Mouse (Mus musculus) lung, adult 2 months (tissue): ENCODE results near the gene Nifk.

Experiments used
- CTCF ChIP-seq: fragments of 200-500 bp; IDR thresholded peaks from 2 replicates; pipeline ENCODE4 v1.5.1; 2011; ENCODE audit warnings: mild to moderate bottlenecking, low read length, control low read depth; ENCODE audit not compliant: insufficient read depth
- POLR2A ChIP-seq: fragments of 200-500 bp; IDR thresholded peaks from 2 replicates; pipeline ENCODE4 v1.6.1; 2011; ENCODE audit warnings: low read depth, mild to moderate bottlenecking, control low read depth, low read length, borderline replicate concordance; ENCODE audit errors: extremely low read depth

DNA sequence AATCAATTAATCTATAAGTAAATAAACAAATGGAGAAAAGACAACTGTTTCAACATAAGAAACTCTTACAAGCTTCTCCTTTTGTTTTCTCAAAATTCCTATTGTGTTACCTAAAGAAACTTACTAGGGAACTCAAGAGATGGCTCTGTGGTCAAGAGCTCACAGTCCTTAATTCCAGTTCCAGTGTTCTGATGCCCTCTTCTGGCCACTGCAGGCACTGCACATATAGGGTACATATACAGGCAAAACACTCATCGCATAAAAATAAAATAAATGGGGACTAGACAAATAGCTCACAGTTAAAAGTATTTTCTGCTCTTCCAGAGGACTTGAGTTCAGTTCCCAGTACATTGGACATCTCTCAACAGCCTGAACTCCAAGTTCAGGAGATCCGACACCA, 943 bp upstream of the Nifk start:
- TF ChIP-seq POLR2A (no peak), CTCF (no peak)
